Mouse (Mus musculus): ENCODE data around the gene Dffb. TPM values are rescaled to one million over a fixed set of nuclear protein-coding genes. Genes with fewer than 3 reads are reported as not detected.
A peak's percentile ranks its signal among the peaks of the same experiment; 100 is the strongest.

Gene Dffb
- polyA plus RNA-seq (2015; fragmentation: Nextera tagmentation; extraction: Ambion mirVana): 12.2 and 12.4 TPM in 2 replicates

- Histone ChIP-seq H3K4me3 (peak within 1 kb of the TSS; percentile 88), H3K36me3 (peaks cover 14% of the 10 kb centered on the region), H3K4me1 (peaks cover 16% of the 10 kb centered on the region), H3K27me3 (no peaks in the 10 kb centered on the region), H3K9me3 (no peaks in the 10 kb centered on the region), H3K4me2 (peak within 1 kb of the TSS; percentile 72), H3K27ac (no peak within 1 kb of the TSS), H3K9ac (peak within 1 kb of the TSS; percentile 81)
- ATAC-seq (ENCODE audit: borderline replicate concordance, extremely low read depth, low FRiP score, low TSS enrichment): peak; percentile 97
- 1% methylated on average over 68 of the region's 68 CpGs for WGBS
Measured at GRCm38 (mm10) chr4:153974431-153975291, at the start of gene Dffb, which contains the start of gene Cep104. Dffb (minus strand) TSS chr4:153975126. Cep104 (plus strand) TSS chr4:153975194.

DNA sequence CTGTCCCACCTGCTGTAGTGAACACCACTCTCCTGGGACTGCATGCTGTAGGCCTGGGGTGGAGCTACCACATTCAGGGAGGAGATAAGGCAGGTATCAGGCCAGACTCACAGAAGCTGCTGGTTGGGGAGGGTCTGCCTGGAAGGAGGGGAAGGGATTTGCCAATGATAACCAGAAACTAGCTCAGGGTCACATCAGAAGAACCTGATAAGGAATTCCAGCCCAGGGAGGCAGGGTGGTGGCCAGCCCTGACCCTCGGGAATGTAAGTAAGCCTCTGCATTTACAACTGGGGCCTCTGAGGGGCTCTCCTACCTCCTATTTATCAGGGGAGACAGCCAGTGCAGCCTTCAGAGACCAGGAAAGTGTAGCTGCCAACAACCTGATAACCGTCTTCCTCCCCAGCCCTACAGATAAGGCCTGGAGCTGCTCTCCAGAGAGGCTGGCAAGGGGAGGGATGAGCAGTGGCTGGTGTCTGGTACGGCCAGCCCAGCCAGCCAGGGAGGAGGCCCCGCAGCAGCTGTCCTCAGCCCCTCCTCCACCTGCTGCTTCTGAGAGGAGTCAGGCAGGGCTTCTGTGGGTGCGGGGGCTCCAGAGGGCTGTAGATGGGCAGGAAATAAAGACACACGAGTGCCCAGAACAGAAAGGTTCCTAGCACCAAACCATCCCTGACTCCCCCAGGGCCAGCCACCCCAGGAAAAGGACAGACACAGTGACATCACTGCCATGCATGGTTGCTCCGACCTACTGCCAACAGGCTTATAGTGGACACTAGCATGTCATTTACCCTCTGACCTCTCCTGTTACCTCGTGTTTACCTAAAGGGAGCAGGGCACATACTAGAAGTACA, 49.1 kb upstream of the Dffb start:
- peak; percentile 29; the same call in 1 of the 2 replicates for ATAC-seq (ENCODE audit: borderline replicate concordance, extremely low read depth, low FRiP score, low TSS enrichment)
- 0 out of 2 replicates have a peak overlapping the region, but pooled peaks have one; percentile 47 for H3K4me3 ChIP-seq
- peaks cover 18% of the 10 kb centered on the region for H3K27me3 ChIP-seq
- no peak overlapping the region for H3K9ac ChIP-seq
- H3K36me3 ChIP-seq: peaks cover 33% of the 10 kb centered on the region
- H3K27ac ChIP-seq: no peak overlapping the region
- H3K9me3 ChIP-seq: no peaks in the 10 kb centered on the region
- H3K4me2 ChIP-seq: peak overlapping the region; percentile 71
- H3K4me1 ChIP-seq: peaks cover 22% of the 10 kb centered on the region
- WGBS: 9% methylated on average over 8 of the region's 8 CpGs

GRCm38 (mm10) chr4:154022844-154023243, 47.9 kb upstream of the Dffb start:
- no peak overlapping the region for H3K9ac ChIP-seq
- peaks cover 44% of the 10 kb centered on the region for H3K36me3 ChIP-seq
- no peak overlapping the region for H3K4me2 ChIP-seq
- H3K4me1 ChIP-seq: peaks cover 22% of the 10 kb centered on the region
- ATAC-seq (ENCODE audit: borderline replicate concordance, extremely low read depth, low FRiP score, low TSS enrichment): no peak
- H3K4me3 ChIP-seq: no peak overlapping the region
- no peaks in the 10 kb centered on the region for H3K9me3 ChIP-seq
- WGBS: 30% methylated on average over 4 of the region's 4 CpGs
- H3K27me3 ChIP-seq: peaks cover 18% of the 10 kb centered on the region
- no peak overlapping the region for H3K27ac ChIP-seq

GRCm38 (mm10) chr4:154022407-154022806, 47.5 kb upstream of the Dffb start:
- Histone ChIP-seq H3K4me1 (peaks cover 22% of the 10 kb centered on the region), H3K4me3 (no peak overlapping the region), H3K36me3 (peaks cover 47% of the 10 kb centered on the region), H3K27me3 (peaks cover 14% of the 10 kb centered on the region), H3K9ac (no peak overlapping the region), H3K4me2 (no peak overlapping the region), H3K9me3 (no peaks in the 10 kb centered on the region), H3K27ac (no peak overlapping the region)
- 73% methylated on average over 4 of the region's 4 CpGs for WGBS
- no peak for ATAC-seq (ENCODE audit: borderline replicate concordance, extremely low read depth, low FRiP score, low TSS enrichment)

GRCm38 (mm10) chr4:154021432-154021831, 46.5 kb upstream of the Dffb start:
- Histone ChIP-seq H3K4me1 (peaks cover 19% of the 10 kb centered on the region), H3K27ac (no peak overlapping the region), H3K4me3 (no peak overlapping the region), H3K4me2 (no peak overlapping the region), H3K36me3 (peaks cover 57% of the 10 kb centered on the region), H3K9ac (no peak overlapping the region), H3K9me3 (no peaks in the 10 kb centered on the region), H3K27me3 (peaks cover 6% of the 10 kb centered on the region; the same call in 1 of the 2 replicates)
- no peak for ATAC-seq (ENCODE audit: borderline replicate concordance, extremely low read depth, low FRiP score, low TSS enrichment)
- 88% methylated on average over 9 of the region's 9 CpGs for WGBS

DNA sequence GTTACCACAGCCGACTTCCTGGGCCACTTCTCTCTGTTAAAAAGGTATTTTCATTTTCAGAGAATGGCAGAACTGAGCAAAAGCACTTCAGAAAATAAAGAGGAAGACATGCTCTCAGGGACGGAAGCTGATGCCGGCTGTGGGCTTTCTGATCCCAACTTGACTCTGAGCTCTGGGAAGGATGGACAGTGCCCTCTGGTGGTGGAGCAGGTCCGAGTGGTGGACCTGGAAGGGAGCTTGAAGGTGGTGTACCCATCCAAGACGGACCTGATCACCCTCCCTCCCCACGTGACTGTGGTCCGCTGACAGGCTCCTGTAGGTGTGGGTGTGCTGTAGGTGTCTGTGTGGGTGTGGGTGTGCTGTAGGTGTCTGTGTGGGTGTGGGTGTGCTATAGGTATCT, 44.6 kb upstream of the Dffb start:
- Histone ChIP-seq H3K9ac (no peak overlapping the region), H3K4me1 (peaks cover 5% of the 10 kb centered on the region), H3K27me3 (no peaks in the 10 kb centered on the region), H3K27ac (no peak overlapping the region), H3K9me3 (no peaks in the 10 kb centered on the region), H3K4me2 (no peak overlapping the region), H3K36me3 (peaks cover 75% of the 10 kb centered on the region), H3K4me3 (no peak overlapping the region)
- 63% methylated on average over 7 of the region's 7 CpGs for WGBS
- ATAC-seq (ENCODE audit: borderline replicate concordance, extremely low read depth, low FRiP score, low TSS enrichment): no peak

DNA sequence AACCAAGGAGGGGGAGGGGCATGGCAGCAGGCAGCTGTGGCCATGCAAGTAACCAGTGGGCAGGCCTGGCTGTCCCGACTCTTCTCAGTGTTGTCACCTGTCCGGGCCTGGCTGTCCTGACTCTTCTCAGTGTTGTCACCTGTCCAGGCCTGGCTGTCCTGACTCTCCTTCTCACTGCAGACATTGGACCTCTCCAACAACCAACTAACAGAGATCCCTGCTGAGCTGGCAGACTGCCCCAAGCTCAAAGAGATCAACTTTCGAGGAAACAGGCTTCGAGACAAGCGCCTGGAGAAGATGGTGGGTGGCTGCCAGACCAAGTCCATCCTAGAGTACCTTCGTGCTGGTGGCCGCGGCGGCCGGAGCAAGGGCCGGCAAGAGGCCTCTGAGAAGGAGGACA, 40.5 kb upstream of the Dffb start:
- WGBS: 89% methylated on average over 11 of the region's 11 CpGs
- Histone ChIP-seq H3K9ac (no peak overlapping the region), H3K27ac (no peak overlapping the region), H3K4me2 (no peak overlapping the region), H3K4me3 (no peak overlapping the region), H3K9me3 (no peaks in the 10 kb centered on the region), H3K4me1 (peaks cover 20% of the 10 kb centered on the region), H3K36me3 (peaks cover 58% of the 10 kb centered on the region), H3K27me3 (no peaks in the 10 kb centered on the region)
- ATAC-seq (ENCODE audit: borderline replicate concordance, extremely low read depth, low FRiP score, low TSS enrichment): no peak

DNA sequence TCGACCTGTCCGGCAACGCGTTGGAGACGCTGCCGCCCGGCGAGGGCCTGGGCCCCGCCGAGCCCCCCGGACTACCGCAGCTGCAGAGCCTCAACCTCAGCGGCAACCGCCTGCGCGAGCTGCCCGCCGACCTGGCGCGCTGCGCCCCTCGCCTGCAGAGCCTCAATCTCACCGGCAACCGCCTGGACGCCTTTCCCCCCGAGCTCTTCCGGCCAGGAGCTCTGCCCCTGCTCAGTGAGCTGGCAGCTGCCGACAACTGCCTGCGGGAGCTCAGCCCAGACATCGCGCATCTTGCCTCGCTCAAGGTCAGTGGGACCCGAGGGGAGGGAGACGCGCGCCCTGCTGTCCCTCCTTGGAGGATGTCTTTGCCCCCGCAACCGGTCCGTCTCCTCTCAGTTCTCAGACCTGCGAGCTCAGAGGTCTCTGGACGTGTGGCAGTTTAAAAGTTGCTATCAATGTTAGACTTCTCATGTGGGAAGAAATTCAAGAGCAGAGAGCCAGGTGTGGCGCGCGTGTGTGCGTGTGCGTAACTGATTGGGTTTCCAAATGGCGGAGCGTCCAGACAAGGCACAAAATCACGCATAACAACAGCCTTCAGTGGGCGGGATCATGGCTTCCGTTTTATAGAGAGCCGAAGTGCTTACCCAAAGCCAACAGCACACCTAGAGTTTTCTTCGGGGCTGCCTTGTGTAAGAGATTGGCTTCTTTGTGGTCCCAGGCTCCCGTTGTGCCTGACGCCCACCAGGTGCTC, 37.4 kb upstream of the Dffb start:
- H3K4me3 ChIP-seq: peak overlapping the region; percentile 81
- WGBS: under 1% methylated on average over 55 of the region's 55 CpGs
- peak overlapping the region; percentile 79 for H3K4me2 ChIP-seq
- H3K36me3 ChIP-seq: peaks cover 30% of the 10 kb centered on the region
- H3K27me3 ChIP-seq: no peaks in the 10 kb centered on the region
- peak overlapping the region; percentile 41; the same call in 1 of the 2 replicates for H3K27ac ChIP-seq
- no peaks in the 10 kb centered on the region for H3K9me3 ChIP-seq
- peak; percentile 14; the same call in 1 of the 2 replicates for ATAC-seq (ENCODE audit: borderline replicate concordance, extremely low read depth, low FRiP score, low TSS enrichment)
- peak overlapping the region; percentile 84 for H3K9ac ChIP-seq
- peaks cover 20% of the 10 kb centered on the region for H3K4me1 ChIP-seq

GRCm38 (mm10) chr4:154011646-154012089, 36.7 kb upstream of the Dffb start, which contains the start of gene Lrrc47:
Lrrc47 (plus strand) TSS chr4:154011731.
- H3K9me3 ChIP-seq: no peaks in the 10 kb centered on the region
- WGBS: 0% methylated on average over 42 of the region's 59 CpGs

DNA sequence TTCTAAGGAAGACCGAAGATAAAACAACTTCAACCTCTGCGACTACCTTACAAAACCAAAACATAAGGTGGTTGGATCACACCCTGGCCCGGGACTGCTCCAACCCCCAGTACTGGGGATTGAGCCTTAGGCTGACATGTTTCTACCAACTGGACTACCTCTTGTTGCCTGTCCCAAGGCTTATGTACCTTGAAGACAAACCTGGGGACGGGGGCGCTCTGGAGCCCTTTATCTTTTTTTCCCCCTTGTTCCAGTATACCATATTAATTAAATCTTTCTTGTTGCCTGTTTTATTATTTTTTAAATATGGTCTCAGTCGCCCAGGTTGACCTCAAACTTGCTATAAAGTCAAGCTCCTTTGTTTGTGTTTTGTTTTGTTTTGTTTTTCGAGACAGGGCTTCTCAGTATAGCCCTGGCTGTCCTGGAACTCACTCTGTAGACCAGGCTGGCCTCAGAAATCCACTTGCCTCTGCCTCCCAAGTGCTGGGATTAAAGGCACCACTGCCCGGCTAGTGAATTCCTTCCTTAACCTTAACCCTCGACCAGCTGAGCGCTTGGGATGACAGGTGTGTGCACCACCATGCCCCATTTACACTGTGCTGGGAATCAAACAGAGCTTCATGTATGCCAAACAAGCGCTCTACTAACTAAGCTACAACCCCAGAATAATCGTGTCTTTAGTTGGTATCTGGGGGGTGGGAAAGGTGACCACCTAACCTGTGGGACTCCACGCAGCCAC, 36.1 kb upstream of the Dffb start:
- H3K4me1 ChIP-seq: peaks cover 20% of the 10 kb centered on the region
- 26% methylated on average over 13 of the region's 13 CpGs for WGBS
- peak overlapping the region; percentile 84 for H3K9ac ChIP-seq
- H3K27me3 ChIP-seq: no peaks in the 10 kb centered on the region
- H3K9me3 ChIP-seq: no peaks in the 10 kb centered on the region
- peak; percentile 23; the same call in 1 of the 2 replicates for ATAC-seq (ENCODE audit: borderline replicate concordance, extremely low read depth, low FRiP score, low TSS enrichment)
- H3K4me3 ChIP-seq: peak overlapping the region; percentile 81
- H3K4me2 ChIP-seq: peak overlapping the region; percentile 79
- H3K36me3 ChIP-seq: peaks cover 29% of the 10 kb centered on the region
- 0 out of 2 replicates have a peak overlapping the region, but pooled peaks have one; percentile 7 for H3K27ac ChIP-seq

More at GRCm38 (mm10) chr4:154011646-154012089, 36.7 kb upstream of the Dffb start, which contains the start of gene Lrrc47:
- Histone ChIP-seq H3K36me3 (peaks cover 29% of the 10 kb centered on the region), H3K4me2 (peak within 1 kb of the TSS; percentile 79), H3K27me3 (no peaks in the 10 kb centered on the region), H3K4me1 (peaks cover 20% of the 10 kb centered on the region), H3K4me3 (peak within 1 kb of the TSS; percentile 81), H3K27ac (peak within 1 kb of the TSS; percentile 41; the same call in 1 of the 2 replicates), H3K9ac (peak within 1 kb of the TSS; percentile 84)
- ATAC-seq (ENCODE audit: borderline replicate concordance, extremely low read depth, low FRiP score, low TSS enrichment): peak; percentile 88

All from lung, embryonic 15.5 days (tissue).